Mouse (Mus musculus) liver, embryonic 11.5 days (tissue): ENCODE data around the gene Gm17402. TPM values are rescaled to one million over a fixed set of nuclear protein-coding genes. Genes with fewer than 3 reads are reported as not detected.

Experiments
- ATAC-seq: fragments of 200-750 bp; cut with Nextera tagmentation; replicated peaks from 2 replicates; pipeline ENCODE4 v1.8.0; 2017; ENCODE audit warnings: moderate number of reproducible peaks, mild to moderate bottlenecking, moderate TSS enrichment, moderate library complexity; ENCODE audit not compliant: low FRiP score
- DNase-seq: peaks from one replicate; pipeline ENCODE4 v3.0.0-alpha.2; 2017; ENCODE audit warnings: low spot score
- H3K27ac ChIP-seq: fragments of 300-500 bp; sonication (generic); 2 replicates; pipeline ENCODE4 v1.5.1; 2014; ENCODE audit warnings: mild to moderate bottlenecking, low read depth, low read length, control low read depth
- H3K27me3 ChIP-seq: fragments of 300-500 bp; sonication (generic); replicated peaks from 2 replicates; pipeline ENCODE4 v1.6.1; 2014; ENCODE audit warnings: low read length, mixed read lengths; ENCODE audit not compliant: control insufficient read depth, insufficient read depth
- H3K36me3 ChIP-seq: fragments of 300-500 bp; sonication (generic); 2 replicates; pipeline ENCODE4 v1.6.1; 2014; ENCODE audit warnings: mild to moderate bottlenecking, low read length, moderate library complexity, mixed read lengths; ENCODE audit not compliant: control insufficient read depth, insufficient read depth
- H3K4me1 ChIP-seq: fragments of 300-500 bp; sonication (generic); replicated peaks from 2 replicates; pipeline ENCODE4 v1.6.1; 2014; ENCODE audit warnings: low read length, mixed read lengths; ENCODE audit not compliant: control insufficient read depth, insufficient read depth
- H3K4me2 ChIP-seq: fragments of 300-500 bp; sonication (generic); 2 replicates; pipeline ENCODE4 v1.6.1; 2014; ENCODE audit warnings: mild to moderate bottlenecking, control low read depth, moderate library complexity
- H3K4me3 ChIP-seq: fragments of 300-500 bp; sonication (generic); 2 replicates; pipeline ENCODE4 v1.5.1; 2014; ENCODE audit warnings: low read depth, low read length, control low read depth
- H3K9ac ChIP-seq: fragments of 300-500 bp; sonication (generic); 2 replicates; pipeline ENCODE4 v1.6.1; 2014; ENCODE audit warnings: low read depth, low read length, control low read depth
- H3K9me3 ChIP-seq: fragments of 300-500 bp; sonication (generic); 2 replicates; pipeline ENCODE4 v1.6.1; 2016; ENCODE audit warnings: low read length, inconsistent platforms, mixed read lengths; ENCODE audit not compliant: control insufficient read depth
- WGBS: fragments of 180-500 bp; shearing (Covaris S2); extraction: QIAGEN DNeasy Blood & Tissue Kit; methylation state at CpG from one replicate; pipeline ENCODE4 v1.1.7; 2014; 5-methylcytosine and 5-hydroxymethylcytosine counted together
- polyA plus RNA-seq: library from polyadenylated mRNA; unstranded; fragments of >200 nt; fragmentation: Nextera tagmentation; extraction: Ambion mirVana; gene quantifications from 2 replicates; pipeline ENCODE4 v1.2.1, GENCODE M21; 2014

Gene Gm17402
- polyA plus RNA-seq, 1 experiment from 2014 or later: not detected

GRCm38 (mm10) chr3:67340921-67341320 lies 34.0 kb downstream of the Gm17402 start:
- Histone ChIP-seq H3K36me3 (no peaks in the 10 kb centered on the region), H3K9me3 (no peaks in the 10 kb centered on the region), H3K4me3 (no peak overlapping the region), H3K9ac (no peak overlapping the region), H3K27ac (no peak overlapping the region), H3K4me2 (no peak overlapping the region), H3K27me3 (no peaks in the 10 kb centered on the region), H3K4me1 (no peaks in the 10 kb centered on the region)
- no peak for ATAC-seq
- WGBS: 67% methylated on average over 7 of the region's 7 CpGs
- DNase-seq: no peak

- no peak for DNase-seq
- no peak overlapping the region for H3K4me3 ChIP-seq
- no peak overlapping the region for H3K9ac ChIP-seq
- no peaks in the 10 kb centered on the region for H3K36me3 ChIP-seq
- 57% methylated on average over 3 of the region's 3 CpGs for WGBS
- no peak for ATAC-seq
- no peaks in the 10 kb centered on the region for H3K9me3 ChIP-seq
- no peaks in the 10 kb centered on the region for H3K27me3 ChIP-seq
- no peak overlapping the region for H3K27ac ChIP-seq
- no peak overlapping the region for H3K4me2 ChIP-seq
- H3K4me1 ChIP-seq: no peaks in the 10 kb centered on the region
These were observed 35.4 kb downstream of the Gm17402 start for GRCm38 (mm10) chr3:67339558-67339957.

- WGBS: 75% methylated on average over 4 of the region's 4 CpGs
- Histone ChIP-seq H3K4me1 (no peaks in the 10 kb centered on the region), H3K27ac (no peak overlapping the region), H3K27me3 (no peaks in the 10 kb centered on the region), H3K9me3 (no peaks in the 10 kb centered on the region), H3K4me3 (no peak overlapping the region), H3K4me2 (no peak overlapping the region), H3K36me3 (no peaks in the 10 kb centered on the region), H3K9ac (no peak overlapping the region)
- DNase-seq: no peak
- ATAC-seq: no peak
These were observed 52.5 kb downstream of the Gm17402 start for GRCm38 (mm10) chr3:67322422-67322821.

Other genes starting within 250 kb of the Gm17402 start
- gene Mlf1, start 1.1 kb downstream of the Gm17402 start, polyA plus RNA-seq: 4.8 and 5.6 TPM in 2 replicates
- 83.3 and 96.1 TPM in 2 replicates for gene Gfm1, start 54.9 kb upstream of the Gm17402 start, polyA plus RNA-seq
- gene Lxn, start 88.8 kb upstream of the Gm17402 start, polyA plus RNA-seq: 30.4 and 32.8 TPM in 2 replicates
- gene Rarres1, start 140.4 kb upstream of the Gm17402 start, polyA plus RNA-seq: 3.4 and 4.6 TPM in 2 replicates
- gene Mfsd1, start 207.6 kb upstream of the Gm17402 start, polyA plus RNA-seq: 44.4 and 51.7 TPM in 2 replicates